Mouse (Mus musculus) fat pad, adult 2 months (tissue): ENCODE results near the gene Hacl1.
"Not testable (repeated sequence)": the region's sequence is repeated elsewhere in the genome, so short reads cannot be mapped to it uniquely, and the experiment has no call there.

ENCODE experiments used
- DNase-seq: peaks from one replicate; pipeline ENCODE4 v3.0.0-alpha.2; 2011; ENCODE audit warnings: low read depth, low spot score; ENCODE audit errors: extremely low read depth

Gene Hacl1

DNA sequence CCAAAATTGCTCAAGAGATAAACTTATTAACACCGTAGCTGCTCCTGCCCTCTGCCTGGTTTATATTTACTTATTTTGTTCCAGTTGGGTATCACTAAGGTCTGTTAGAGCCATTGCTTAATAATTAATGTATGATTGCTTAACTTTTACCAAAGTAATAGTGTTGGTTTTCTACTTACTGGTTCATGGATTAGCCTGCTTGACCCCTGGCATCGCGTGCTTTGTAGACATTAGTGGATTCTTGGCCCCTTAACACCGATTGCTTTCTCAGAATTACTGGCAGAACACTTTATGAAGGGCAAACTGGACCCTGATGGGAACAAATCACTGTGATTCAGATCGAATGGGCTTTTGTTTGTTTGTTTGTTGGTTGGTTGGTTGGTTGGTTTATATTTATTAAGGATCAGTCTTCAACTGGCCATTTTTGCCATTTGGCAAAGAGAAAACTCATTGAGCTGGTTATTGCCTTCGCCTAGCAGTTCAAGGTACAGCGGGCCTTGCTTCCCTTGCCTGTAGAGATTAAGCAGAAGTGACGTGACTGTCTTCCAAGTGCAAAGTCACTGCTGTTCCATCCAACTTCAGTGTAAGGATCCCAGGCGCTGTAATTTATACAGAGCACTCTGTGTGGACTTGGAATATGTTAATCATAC, 545 bp upstream of the Hacl1 start:
- no peak for DNase-seq

DNA sequence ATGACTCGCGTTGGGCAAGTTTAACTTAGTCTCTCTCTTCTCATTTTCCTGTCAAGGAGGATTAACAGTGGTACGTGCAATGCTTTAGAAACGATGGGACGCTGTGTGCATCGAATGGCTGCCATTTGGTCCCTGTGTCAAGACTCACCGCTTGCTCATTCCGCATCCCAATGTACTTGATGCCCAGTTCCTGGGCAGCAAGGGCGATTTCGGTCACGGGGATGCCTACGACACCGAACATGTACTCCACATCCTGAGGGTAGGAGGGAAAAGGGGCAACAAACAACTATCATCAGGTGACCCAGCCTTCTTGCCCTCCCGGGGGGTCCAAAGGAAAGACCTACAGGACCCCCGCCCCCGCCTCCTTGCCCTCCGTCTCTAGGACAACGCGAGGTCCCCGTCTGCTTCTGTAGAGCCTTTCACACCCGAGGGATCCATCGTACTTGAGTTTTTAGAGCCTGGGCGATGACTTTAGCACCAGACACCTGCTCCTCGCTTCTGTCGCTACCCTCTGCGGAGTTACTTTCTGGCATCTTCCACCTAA, 668 bp downstream of the Hacl1 start, which contains the start of gene Gm49387:
Gm49387 (minus strand) TSS at position 533 of the 544 bp plus-strand sequence.
- no peak for DNase-seq

DNA sequence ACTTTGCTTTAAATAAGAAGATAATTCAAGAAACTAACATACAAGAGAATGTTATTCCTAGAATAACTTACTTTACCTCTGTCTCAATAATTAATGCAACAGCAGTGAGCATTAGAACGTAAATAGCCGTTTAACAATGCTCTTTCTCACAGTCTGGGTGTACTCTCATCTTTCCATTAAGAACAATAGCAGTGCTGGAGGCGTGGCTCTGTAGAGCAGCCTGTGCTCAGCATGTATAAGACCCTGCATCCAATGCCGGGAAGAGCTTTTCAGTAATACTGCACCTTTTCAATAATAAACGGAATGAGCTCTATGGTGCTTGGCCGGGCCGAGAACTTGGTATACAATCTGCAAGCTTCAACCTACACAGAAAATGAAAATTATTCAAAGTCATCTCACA, 10.4 kb downstream of the Hacl1 start:
- DNase-seq, result no peak

DNA sequence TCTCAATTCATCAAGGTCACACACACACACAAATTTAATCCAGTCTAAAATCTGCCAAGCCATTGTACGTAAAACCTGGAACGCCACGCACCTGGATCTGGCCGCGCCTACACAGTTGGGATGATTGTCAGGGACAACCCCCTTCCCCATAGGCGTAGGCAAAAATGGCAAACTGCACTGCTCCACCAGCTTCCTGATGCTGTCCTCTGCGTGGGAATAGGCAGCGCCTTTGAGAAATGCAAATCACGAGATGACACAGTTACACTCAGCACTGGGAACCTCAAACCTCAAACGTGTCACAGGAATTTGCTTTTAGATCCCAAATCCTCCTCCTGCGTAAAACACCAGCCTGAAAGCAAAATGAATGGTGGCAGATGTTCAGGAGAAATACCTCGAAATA, 18.3 kb downstream of the Hacl1 start:
- peak; percentile 65 for DNase-seq

DNA sequence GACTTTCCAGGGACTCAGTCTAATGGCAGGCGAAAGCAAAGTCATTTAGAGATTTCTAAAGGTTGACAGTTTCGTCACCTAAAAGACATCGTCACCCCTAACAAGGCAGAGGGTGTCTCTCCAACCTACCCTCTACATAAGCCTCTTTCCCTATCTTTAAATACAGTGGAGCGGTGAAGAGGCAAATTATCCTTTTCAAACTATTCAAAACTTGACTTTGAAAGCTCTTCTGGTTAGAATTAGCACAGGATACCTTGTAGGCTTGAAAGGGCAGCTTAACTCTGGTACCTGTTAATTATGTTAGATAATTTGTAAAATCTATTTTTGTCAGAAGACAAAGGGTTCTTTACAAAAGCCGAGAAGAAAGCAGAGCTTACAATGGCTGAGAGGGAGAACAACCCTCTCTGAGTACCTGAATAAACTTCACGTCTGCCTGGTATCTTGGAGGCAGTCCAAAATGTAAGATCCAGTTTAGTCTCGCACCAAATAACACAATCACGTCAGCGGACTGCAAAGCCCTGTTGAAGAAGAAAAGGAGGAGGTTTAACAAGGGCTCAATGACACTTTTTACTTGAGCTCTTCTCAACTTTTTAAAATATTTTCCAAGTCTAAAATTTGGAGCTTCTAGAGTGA, 20.4 kb downstream of the Hacl1 start:
- no peak for DNase-seq

DNA sequence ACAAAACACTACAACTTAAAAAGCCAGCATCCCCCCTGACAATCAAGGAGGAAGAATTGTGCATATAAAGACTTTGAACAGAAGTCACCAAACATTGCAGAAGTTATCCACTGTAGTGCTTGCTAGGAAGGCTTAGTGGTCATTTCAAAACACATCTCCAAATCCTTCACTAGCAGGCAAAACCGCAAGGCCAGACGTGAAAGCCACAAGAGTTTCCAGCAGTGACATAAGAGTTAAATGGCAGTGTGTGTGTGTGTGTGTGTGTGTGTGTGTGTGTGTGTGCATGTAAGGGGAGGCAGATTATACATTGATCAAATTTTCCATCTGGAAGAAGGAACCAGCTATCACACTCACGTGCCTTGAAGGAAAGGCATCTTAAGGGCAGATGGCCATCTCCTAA, 23.1 kb downstream of the Hacl1 start:
- DNase-seq, result no peak

DNA sequence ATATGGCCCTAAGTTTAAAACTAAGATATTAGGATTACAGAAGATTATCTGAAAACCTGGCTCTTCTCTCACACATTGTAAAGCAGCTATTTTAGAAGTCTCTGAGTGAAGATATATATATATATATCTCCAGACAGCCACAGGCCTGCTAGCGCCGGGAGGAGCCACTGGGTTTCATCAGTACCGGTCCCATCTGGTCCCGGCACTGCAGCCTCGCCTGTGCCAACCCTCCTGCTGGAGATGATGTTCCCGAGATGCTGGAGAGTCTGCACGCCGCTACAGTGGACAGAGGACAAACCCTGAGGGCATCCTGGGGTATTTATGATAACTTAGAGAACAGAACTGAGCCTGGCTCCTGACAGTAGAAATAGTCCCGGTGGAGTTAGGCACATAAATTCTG, 23.9 kb downstream of the Hacl1 start:
- DNase-seq, result no peak

DNA sequence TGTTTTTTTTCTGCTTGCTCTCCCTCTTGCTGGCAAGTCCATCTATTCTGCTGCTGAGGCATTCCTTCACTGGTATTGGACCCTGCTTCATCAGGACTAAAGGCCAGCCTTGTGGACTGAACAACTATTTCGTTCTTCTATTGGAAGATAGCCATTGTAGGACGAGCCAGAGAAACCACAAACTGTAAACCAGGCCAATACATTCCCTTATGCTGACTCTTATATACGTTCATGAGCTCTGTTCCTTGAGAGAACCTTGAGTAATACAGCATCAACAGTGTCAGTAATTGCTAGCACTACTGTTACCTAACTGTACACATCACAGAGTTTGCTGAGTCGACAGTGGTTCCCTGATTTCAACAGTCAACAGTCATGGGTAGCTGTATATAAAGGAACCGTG, 27.4 kb downstream of the Hacl1 start:
- DNase-seq, result no peak

DNA sequence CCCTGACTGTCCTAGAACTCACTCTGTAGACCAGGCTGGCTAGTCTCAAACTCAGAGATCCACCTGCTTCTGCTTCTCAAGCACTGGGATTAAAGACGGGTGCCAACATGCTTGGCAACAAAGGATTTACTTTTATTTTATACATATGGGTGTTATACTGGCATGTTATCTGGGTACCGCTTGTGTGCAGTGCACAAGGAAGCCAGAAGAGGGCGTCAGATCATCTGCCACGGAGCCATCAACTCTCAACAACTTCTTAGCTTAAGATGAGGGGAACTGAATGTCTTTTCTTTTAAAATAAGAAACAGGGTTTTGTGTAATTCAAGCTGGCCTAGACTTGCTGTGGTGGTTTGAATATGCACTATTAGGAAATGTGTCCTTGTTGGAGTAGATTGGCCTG, 29.1 kb downstream of the Hacl1 start:
- DNase-seq, result no peak

DNA sequence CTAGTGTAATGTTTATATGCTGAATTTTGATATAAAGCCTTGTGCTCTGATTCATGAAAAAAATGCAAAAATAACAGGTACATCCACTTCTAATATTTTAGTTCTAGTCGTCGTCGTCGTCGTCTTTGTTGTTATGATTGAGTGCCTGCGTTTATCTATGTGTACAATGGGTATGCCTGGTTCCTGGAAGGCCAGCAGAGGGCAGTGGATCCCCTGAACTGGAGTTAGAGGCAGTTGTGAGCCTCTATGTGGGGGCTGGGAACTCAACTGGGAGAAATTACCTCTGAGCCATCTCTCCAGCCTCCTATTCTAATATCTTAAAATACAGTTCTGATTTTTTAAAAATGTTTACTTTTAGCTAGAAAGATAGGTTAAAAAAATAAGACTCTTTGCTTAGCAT, 35.6 kb downstream of the Hacl1 start:
- no peak for DNase-seq

DNA sequence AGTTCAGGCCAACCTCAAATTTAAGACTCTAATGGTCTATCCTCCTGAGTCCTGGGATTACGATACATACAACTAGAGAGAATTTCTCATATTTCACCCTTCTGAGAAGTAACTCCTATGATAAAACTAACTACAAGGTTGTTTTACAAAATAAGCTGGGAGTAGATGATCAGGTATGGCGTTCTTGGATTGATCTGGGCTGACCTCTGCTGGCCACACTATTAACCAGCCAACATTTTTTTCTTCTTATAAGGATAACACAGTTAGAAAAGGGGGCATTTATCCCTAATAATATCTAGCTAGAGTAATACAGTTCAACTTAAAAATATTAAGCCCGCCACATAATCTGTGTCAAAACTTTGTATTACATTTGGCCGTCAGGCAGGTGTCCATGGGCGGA, 36.2 kb downstream of the Hacl1 start:
- DNase-seq, result no peak

DNA sequence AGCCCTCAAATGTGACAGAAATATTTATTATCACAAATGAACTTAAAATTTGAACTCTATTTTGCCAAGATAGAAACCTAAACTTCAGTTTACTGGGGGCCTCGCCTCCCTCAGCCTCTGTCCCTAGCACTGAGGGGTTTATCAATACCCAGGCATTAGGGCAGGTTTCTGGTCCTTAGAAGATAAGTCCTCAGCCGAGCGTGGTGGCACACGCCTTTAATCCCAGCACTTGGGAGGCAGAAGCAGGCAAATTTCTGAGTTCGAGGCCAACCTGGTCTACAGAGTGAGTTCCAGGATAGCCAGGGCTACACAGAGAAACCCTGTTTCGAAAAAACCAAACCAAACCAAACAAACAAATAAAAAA, 38.5 kb downstream of the Hacl1 start:
- not testable (repeated sequence) for DNase-seq

DNA sequence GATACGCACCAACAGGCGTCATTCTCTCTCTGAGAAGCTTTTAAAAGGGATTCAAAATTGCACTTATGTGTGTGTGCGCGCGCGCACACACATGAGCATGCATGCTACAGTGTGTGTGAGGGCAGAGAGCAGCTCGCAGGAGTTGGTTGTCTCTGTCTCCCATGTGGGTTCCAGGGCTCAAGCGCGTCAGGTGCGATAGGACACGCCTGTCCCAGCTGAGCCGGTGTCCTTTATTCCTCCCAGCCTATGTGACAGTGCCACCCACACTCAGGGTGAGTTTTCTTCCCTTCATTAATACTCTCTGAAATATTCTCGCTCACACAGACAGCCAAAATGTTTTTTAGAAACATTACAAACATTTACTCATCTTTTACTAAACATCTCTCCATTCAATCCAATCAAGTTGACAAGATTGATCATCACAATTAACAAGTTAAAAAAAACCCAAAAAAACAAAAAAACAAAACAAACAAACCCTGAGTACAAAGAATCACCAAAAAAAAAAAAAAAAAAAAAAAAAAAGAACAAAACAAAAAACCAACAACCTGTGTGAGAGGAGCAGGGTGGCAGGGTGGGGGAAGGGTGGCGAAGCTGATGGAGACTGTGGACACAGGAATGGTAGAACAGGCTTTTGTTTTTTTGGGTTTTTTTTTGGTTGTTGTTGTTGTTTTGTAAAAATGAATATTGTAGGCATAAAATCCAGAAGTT, 39.0 kb downstream of the Hacl1 start:
- no peak for DNase-seq

DNA sequence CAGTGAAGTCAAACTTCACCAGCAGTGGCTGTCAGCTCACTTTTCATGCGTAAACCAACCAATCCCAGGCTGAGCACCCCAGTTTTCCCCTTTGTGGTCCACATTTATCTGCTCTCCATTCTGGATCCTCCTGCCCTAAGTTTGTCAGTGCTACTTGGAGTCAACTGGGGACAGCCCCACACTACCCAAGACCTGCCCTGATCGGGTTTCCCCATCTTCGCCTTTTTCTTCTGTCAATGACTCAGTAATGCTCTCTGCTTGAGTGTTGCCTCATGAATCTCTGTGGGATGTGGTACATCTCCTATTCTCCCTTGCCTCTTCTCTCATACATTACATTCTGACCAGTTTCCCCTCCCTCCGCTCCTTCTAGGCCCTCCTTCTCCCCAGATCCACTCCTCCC, 43.6 kb downstream of the Hacl1 start:
- no peak for DNase-seq

DNA sequence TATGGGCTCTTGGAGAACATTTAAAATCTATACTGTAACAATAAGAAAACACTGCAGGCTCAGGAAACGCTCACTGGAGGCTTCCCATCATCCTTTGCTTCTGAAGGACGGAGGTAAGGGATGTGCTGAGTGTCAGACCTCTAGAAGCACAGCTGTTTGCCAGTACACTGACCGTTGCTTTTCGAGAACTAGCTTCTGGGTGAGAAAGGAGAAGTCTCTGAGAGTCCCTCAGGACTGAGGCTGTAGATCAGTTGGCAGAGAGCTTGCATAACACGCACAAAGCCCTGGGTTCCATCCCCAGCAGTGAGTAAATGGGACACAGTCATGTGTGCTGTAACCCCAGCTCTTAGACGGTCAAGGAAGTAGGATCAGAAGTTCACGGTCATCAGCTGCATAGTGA, 44.7 kb downstream of the Hacl1 start:
- no peak for DNase-seq

DNA sequence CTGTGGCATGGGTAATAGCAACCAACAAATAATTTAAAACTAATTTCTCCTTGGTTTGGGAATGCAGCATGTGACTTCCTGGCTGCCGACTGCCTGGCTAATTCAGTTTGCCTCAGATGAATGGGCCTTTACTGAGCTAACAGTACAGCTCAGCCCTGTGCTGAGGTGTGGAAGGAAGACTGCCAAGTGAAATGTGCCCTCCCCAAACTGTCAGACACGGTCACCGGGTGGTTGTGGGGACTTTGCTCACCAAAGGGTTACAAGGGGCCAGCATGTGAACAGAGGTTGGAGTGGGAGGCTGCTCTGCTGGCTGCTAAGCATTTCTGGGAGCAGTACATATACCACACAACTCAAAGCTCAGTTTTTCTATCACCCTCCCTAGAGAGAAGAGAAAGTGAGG, 46.4 kb downstream of the Hacl1 start:
- no peak for DNase-seq

DNA sequence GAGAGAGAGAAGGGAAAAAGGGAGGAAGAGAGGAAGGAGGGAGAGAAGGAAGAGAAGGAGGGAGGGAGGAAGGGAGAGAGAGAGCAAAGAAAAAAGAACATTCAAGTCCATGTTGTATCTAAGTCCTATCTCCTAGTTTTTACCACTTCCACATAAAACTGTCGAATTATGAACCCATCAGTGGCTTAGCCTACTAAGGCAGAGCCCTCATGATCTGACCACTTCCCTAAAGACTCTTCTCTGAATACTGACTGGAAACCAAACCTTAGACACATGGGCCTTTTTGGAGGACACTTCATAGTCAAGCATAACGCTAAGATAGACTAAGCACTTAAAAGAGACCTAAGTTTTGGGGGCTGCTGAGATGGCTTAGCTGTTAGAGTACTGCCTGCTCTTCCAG, 48.0 kb downstream of the Hacl1 start:
- no peak for DNase-seq

DNA sequence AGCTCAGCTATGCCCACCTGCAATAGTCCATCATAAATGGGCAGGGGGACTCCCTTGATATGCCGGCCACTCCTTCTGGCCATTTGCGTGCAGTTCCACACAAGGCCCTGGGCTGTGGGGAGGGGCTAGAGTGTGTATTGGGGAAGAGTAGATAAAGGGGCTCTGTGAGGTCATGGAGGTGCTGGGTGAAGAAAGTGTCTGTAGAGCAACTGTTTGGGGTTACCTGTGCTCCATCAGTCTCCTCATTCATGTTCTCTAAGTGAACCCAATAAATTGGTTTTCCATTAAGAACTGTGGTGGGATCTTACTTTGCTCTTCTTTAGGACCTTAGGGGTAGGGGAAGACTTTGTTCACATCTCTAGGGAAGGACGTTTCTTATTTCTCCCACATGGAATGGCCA, 49.8 kb downstream of the Hacl1 start, which contains the start of gene Colq:
Colq (minus strand) TSS at position 101 of the 400 bp plus-strand sequence.
- DNase-seq, result no peak

DNA sequence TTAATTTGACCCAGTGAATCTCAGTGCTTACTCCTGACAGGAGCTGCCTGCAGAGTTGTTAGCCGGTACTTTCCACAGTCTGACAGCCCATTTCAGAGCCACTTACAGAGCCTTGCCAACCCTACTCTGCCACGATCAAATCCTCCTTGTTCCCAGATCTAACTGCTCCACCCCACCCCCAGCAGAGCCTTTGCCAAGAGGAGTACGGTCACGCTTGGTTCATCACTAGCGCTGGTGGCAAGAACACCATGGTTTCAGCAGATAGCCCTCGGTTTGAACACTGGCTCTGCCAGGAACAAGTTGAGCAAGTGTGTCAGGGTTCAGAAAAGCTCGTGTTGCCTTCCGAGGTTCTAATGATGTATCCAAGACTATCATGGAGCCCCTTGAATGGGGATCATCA, 54.6 kb downstream of the Hacl1 start:
- peak; percentile 16 for DNase-seq

DNA sequence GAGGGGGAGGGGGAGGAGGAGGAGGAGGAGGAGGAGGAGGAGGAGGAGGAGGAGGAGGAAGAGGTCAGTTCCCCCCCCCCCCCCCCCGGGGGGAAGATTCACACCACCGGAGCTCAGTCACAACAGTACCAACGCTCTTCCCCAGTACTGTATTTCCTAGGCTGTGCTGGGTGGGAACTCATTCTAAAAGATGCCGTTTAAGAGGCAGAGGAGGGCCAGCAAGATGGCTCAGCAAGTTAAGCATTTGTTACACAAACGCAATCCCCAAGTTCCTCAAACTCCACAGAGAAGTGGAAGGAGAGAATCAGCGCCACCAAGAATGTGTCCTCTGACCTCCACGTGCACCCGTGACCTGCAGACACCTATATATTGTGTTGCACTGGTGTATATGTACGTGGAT, 58.0 kb downstream of the Hacl1 start:
- no peak for DNase-seq

DNA sequence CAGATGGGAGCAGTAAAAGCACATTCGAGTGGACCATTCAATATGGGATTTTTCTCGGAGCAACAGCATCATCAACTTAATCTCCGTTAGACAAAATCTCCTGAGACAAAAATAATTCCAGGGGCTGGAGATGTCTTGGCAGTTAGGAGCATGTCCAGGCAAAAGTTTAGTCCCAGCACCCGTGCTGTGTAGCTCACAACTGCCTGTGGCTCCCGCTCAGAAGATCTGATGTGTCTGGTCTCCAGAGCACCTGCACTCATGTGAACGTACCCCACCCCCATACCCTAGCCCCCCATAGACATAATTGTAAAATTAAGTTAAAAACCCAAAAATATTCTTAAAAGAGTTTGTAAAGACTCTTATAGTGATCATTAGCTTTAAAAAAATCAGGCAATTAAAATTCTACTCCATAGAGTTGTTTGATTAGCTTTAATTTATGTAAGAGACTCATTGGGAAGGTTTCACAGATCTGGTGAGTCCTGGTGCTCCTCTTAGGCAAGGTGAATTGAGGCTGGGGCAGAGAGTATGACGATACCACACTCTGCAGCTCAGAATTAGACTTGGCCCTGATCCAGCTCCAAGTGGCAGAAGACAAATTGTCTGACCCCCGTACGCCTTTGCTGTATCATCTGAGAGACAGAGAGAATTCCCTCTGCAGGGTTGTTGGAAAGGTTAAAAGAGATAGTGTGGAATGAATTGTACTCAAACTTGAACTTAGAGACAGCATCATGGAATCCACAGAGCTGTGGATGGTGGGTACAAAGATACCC, 62.9 kb downstream of the Hacl1 start:
- DNase-seq, result no peak
